Mouse (Mus musculus) neural tube, embryonic 13.5 days (tissue): Measurements from ENCODE around the gene 2310009B15Rik. TPM values are rescaled to one million over a fixed set of nuclear protein-coding genes. Genes with fewer than 3 reads are reported as not detected.

ENCODE experiments used
- ATAC-seq: fragments of 200-750 bp; cut with Nextera tagmentation; 2 replicates; pipeline ENCODE4 v1.8.0; 2017; ENCODE audit warnings: low read depth, mild to moderate bottlenecking, moderate TSS enrichment, moderate library complexity
- H3K27ac ChIP-seq: fragments of 300-500 bp; sonication (generic); replicated peaks from 2 replicates; pipeline ENCODE4 v1.5.1; 2015; ENCODE audit warnings: moderate library complexity, mild to moderate bottlenecking, inconsistent platforms
- H3K27me3 ChIP-seq: fragments of 300-500 bp; sonication (generic); 2 replicates; pipeline ENCODE4 v1.6.1; 2015; ENCODE audit warnings: mild to moderate bottlenecking, inconsistent platforms
- H3K36me3 ChIP-seq: fragments of 300-500 bp; sonication (generic); 2 replicates; pipeline ENCODE4 v1.6.1; 2015; ENCODE audit warnings: mild to moderate bottlenecking, inconsistent platforms
- H3K4me1 ChIP-seq: fragments of 300-500 bp; sonication (generic); replicated peaks from 2 replicates; pipeline ENCODE4 v1.6.1; 2015; ENCODE audit warnings: inconsistent platforms
- H3K4me2 ChIP-seq: fragments of 300-500 bp; sonication (generic); 2 replicates; pipeline ENCODE4 v1.6.1; 2015; ENCODE audit warnings: inconsistent platforms, mild to moderate bottlenecking, moderate library complexity
- H3K4me3 ChIP-seq: fragments of 300-500 bp; sonication (generic); 2 replicates; pipeline ENCODE4 v1.5.1; 2015; ENCODE audit warnings: mild to moderate bottlenecking, inconsistent platforms
- H3K9ac ChIP-seq: fragments of 300-500 bp; sonication (generic); 2 replicates; pipeline ENCODE4 v1.6.1; 2015; ENCODE audit warnings: moderate library complexity, mild to moderate bottlenecking, inconsistent platforms
- H3K9me3 ChIP-seq: fragments of 300-500 bp; sonication (generic); 2 replicates; pipeline ENCODE4 v1.6.1; 2016; ENCODE audit warnings: inconsistent platforms
- WGBS: fragments of 180-500 bp; shearing (Covaris S2); methylation state at CpG from one replicate; pipeline ENCODE4 v1.1.7; 2015; 5-methylcytosine and 5-hydroxymethylcytosine counted together
- polyA plus RNA-seq: library from polyadenylated mRNA; unstranded; fragments of >200 nt; fragmentation: Nextera tagmentation; extraction: Ambion mirVana; gene quantifications from 2 replicates; pipeline ENCODE4 v1.2.1, GENCODE M21; 2015

The 2310009B15Rik gene
- polyA plus RNA-seq, 1 experiment from 2014 or later: 31.0 TPM

- WGBS: 3% methylated on average over 25 of the region's 25 CpGs
- Histone ChIP-seq H3K27ac (0 out of 2 replicates have a peak overlapping the region, but pooled peaks have one; percentile 5), H3K9me3 (no peaks in the 10 kb centered on the region), H3K36me3 (no peaks in the 10 kb centered on the region), H3K4me1 (peaks cover 39% of the 10 kb centered on the region), H3K9ac (0 out of 2 replicates have a peak overlapping the region, but pooled peaks have one; percentile 35), H3K27me3 (peaks cover 97% of the 10 kb centered on the region), H3K4me3 (peak overlapping the region; percentile 31), H3K4me2 (peak overlapping the region; percentile 52)
- ATAC-seq: no peak
Observed at GRCm38 (mm10) chr1:138840440-138841305, 16.0 kb downstream of the 2310009B15Rik start.

DNA sequence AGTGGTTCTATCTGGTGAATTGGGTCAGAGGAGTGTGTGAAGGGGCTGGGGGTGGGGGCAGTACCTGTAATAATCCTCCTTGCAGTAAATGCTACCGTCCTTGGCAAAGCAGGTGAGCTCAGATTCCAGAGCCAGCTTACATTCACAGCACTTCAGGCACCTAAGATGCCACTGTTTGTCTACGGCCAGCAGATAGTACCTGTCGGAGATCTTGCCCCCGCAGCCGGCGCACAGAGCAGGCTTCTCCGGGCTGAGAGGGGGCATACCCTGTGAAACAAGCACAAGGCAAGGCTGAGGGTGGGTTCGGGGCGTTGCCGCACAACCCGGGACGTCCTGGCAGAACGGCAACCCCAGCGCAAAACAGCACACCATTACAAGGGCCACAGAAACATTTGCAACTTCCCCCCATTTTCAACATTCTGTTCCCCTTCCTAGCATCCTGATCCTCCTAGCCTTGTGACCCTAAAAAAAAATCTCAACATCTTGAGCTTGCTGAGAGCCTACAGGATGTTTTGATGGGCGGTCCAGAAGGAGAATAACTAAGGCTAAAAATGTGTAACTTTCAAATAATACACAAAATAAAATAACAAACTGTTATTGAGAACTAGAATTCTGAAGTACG lies 16.7 kb downstream of the 2310009B15Rik start:
- peaks cover 39% of the 10 kb centered on the region for H3K4me1 ChIP-seq
- no peak for ATAC-seq
- no peaks in the 10 kb centered on the region for H3K9me3 ChIP-seq
- H3K27me3 ChIP-seq: peaks cover 97% of the 10 kb centered on the region
- peak overlapping the region; percentile 11 for H3K4me3 ChIP-seq
- H3K9ac ChIP-seq: no peak overlapping the region
- 1% methylated on average over 16 of the region's 16 CpGs for WGBS
- no peak overlapping the region for H3K27ac ChIP-seq
- no peaks in the 10 kb centered on the region for H3K36me3 ChIP-seq
- no peak overlapping the region for H3K4me2 ChIP-seq

GRCm38 (mm10) chr1:138839291-138839690 lies 17.4 kb downstream of the 2310009B15Rik start:
- Histone ChIP-seq H3K27me3 (peaks cover 97% of the 10 kb centered on the region), H3K9ac (no peak overlapping the region), H3K4me3 (peak overlapping the region; percentile 11; the same call in 1 of the 2 replicates), H3K9me3 (no peaks in the 10 kb centered on the region), H3K27ac (no peak overlapping the region), H3K4me2 (no peak overlapping the region), H3K36me3 (no peaks in the 10 kb centered on the region), H3K4me1 (peaks cover 39% of the 10 kb centered on the region)
- no peak for ATAC-seq
- WGBS: 9% methylated on average over 2 of the region's 2 CpGs

DNA sequence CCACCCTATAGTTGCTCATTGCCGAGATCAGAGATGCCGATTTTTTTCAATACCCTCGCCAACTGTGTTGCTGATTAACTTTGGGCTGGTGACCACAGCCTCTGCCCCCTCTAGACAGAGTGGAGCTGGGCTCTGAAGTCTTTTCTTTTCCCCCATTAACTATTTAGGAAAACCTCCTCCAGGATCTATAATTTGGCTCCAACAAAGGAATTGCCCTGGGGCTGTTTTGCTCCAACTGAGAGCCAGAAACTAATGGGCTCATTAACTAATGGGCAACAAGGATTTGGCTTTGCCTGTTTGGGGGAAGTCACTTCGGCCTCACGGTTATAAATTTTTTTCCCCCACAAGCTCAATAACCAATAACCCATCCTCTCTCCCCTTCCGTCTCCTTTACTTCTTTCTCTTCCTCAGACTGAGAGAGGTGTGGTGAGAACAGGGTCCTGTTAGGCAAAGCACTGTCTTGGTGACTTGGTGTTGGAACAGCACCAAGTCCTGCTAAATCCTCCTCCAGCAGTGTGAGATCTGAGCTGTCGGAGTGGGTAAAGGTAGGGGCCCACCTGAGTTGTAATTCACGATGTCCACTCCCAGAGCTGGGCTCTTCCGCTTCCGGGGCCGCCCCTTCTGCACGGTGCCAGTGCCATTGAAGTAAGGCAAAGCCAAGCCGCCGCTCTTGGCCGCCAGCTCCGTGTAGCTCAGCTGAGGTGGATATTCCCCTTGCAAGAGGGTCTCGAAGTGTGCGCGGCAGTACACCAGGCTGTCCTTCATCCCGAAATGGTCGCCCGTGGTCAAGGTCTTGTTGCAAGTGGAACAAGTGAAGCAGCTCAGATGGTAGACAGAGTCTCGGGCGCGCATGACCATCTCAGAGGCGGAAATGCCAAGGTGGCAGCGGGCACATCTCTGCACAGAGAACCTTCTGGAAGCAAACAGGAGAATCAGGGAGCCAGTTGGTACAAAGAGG lies 18.6 kb downstream of the 2310009B15Rik start:
- Histone ChIP-seq H3K9me3 (no peaks in the 10 kb centered on the region), H3K27ac (no peak overlapping the region), H3K4me1 (peaks cover 30% of the 10 kb centered on the region), H3K36me3 (no peaks in the 10 kb centered on the region), H3K4me2 (peak overlapping the region; percentile 9), H3K9ac (no peak overlapping the region), H3K4me3 (peak overlapping the region; percentile 10), H3K27me3 (peaks cover 97% of the 10 kb centered on the region)
- ATAC-seq: peak; percentile 17; the same call in 1 of the 2 replicates
- 11% methylated on average over 27 of the region's 27 CpGs for whole genome bisulfite sequencing

DNA sequence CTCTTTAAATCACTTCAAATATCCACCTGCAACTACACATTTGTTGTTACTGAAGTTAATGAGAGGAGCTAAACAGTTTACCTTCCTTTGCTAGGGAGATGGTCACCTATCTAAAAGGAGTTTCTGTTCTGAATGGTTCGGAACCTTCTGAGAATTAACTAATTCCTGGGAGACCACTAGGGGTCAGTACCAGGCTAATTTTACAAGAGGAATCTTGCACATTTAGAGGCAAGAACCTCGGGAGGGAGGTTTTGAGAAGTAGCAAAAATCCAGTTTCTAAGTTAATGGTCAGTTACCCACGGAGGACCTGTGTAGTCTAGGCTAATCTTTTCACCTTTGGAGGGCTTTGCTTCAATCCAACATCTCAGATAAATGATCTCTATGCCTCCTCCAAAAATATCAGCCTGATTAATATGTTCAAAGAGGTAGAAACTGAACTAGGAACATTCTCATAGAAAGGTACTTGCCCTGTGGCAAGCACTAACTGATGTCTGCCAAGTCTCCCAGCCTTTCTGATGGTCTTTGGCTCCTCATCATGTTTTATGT lies 21.2 kb downstream of the 2310009B15Rik start:
- H3K4me3 ChIP-seq: no peak overlapping the region

GRCm38 (mm10) chr1:138831309-138831708 lies 25.3 kb downstream of the 2310009B15Rik start:
- no peak overlapping the region for H3K27ac ChIP-seq
- peak overlapping the region; percentile 52 for H3K4me2 ChIP-seq
- H3K9me3 ChIP-seq: no peaks in the 10 kb centered on the region
- peak overlapping the region; percentile 26 for H3K4me3 ChIP-seq
- H3K9ac ChIP-seq: no peak overlapping the region
- H3K36me3 ChIP-seq: no peaks in the 10 kb centered on the region
- H3K27me3 ChIP-seq: peaks cover 60% of the 10 kb centered on the region
- no peak for ATAC-seq
- under 1% methylated on average over 16 of the region's 16 CpGs for WGBS
- H3K4me1 ChIP-seq: no peaks in the 10 kb centered on the region

More for the DNA sequence above, 21.2 kb downstream of the 2310009B15Rik start:
- 1% methylated on average over 3 of the region's 3 CpGs for WGBS
- Histone ChIP-seq H3K4me1 (peaks cover 12% of the 10 kb centered on the region), H3K9me3 (no peaks in the 10 kb centered on the region), H3K9ac (no peak overlapping the region), H3K27me3 (peaks cover 91% of the 10 kb centered on the region), H3K27ac (no peak overlapping the region), H3K4me2 (no peak overlapping the region), H3K36me3 (no peaks in the 10 kb centered on the region)
- ATAC-seq: no peak

- no peaks in the 10 kb centered on the region for H3K4me1 ChIP-seq
- H3K9ac ChIP-seq: no peak overlapping the region
- H3K9me3 ChIP-seq: no peaks in the 10 kb centered on the region
- ATAC-seq: no peak
- no peak overlapping the region for H3K4me2 ChIP-seq
- WGBS: 64% methylated on average over 6 of the region's 6 CpGs
- no peak overlapping the region for H3K27ac ChIP-seq
- no peaks in the 10 kb centered on the region for H3K36me3 ChIP-seq
- no peak overlapping the region for H3K4me3 ChIP-seq
- peaks cover 15% of the 10 kb centered on the region for H3K27me3 ChIP-seq
Observed at GRCm38 (mm10) chr1:138826841-138827240, 29.8 kb downstream of the 2310009B15Rik start.

GRCm38 (mm10) chr1:138822985-138823322 lies 33.7 kb downstream of the 2310009B15Rik start:
- H3K27ac ChIP-seq: no peak overlapping the region
- 88% methylated on average over 1 of the region's 1 CpGs for WGBS

GRCm38 (mm10) chr1:138822255-138822984 lies 34.2 kb downstream of the 2310009B15Rik start:
- H3K4me3 ChIP-seq: no peak overlapping the region
- H3K36me3 ChIP-seq: no peaks in the 10 kb centered on the region
- no peak overlapping the region for H3K27ac ChIP-seq
- no peak overlapping the region for H3K9ac ChIP-seq
- 92% methylated on average over 7 of the region's 7 CpGs for WGBS
- no peaks in the 10 kb centered on the region for H3K4me1 ChIP-seq
- H3K4me2 ChIP-seq: no peak overlapping the region
- ATAC-seq: no peak
- H3K27me3 ChIP-seq: no peaks in the 10 kb centered on the region
- no peaks in the 10 kb centered on the region for H3K9me3 ChIP-seq

More at GRCm38 (mm10) chr1:138822985-138823322, 33.7 kb downstream of the 2310009B15Rik start:
- no peaks in the 10 kb centered on the region for H3K27me3 ChIP-seq
- no peak overlapping the region for H3K4me2 ChIP-seq
- no peak for ATAC-seq
- H3K9ac ChIP-seq: no peak overlapping the region
- H3K4me3 ChIP-seq: no peak overlapping the region
- H3K36me3 ChIP-seq: no peaks in the 10 kb centered on the region
- H3K4me1 ChIP-seq: no peaks in the 10 kb centered on the region
- H3K9me3 ChIP-seq: no peaks in the 10 kb centered on the region
